Mouse (Mus musculus) ovary, adult 18-20 months (tissue): ENCODE results near the gene Tnpo2.

Experiments used
- DNase-seq: peaks from one replicate; pipeline ENCODE4 v3.0.0; 2022; ENCODE audit warnings: low spot score, mixed read lengths

Tnpo2 gene

DNA sequence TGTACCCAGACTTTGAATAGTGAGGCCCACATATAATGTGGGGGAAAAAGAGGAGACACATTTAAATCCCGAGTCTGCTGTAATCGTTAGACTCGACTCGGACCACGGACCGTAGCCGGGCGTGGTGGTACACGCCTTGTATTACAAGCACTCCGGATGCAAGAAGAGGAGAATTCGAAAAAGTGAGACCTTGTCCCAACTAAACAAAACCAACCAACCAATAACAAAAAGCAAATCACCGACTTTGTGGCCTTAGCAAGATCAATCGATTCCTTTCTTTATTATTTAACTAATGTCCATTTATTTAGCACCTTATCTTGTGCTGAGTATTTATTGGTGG is 9.2 kb upstream of the Tnpo2 start:
- no peak for DNase-seq

GRCm38 (mm10) chr8:85027922-85028321 is 8.8 kb upstream of the Tnpo2 start:
- DNase-seq, result no peak

DNA sequence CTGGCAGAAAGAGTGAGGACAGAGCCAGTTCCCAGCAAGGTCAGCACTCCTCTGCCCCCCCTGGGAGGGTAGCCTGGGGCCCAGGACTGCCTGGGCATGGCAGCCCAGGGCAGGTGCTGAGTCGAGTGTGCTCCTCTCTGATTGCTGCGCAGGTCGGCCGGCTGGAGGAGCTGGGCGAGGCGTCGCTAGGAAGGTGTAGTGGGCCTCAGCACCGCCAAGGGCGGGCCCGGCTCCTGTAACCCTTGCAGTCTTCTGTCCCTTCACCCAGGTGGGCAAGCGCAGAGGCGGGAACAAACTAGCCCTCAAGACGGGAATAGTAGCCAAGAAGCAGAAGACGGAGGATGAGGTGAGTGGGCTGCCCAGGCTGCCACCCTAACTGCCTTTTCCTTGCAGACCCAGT is 7.4 kb upstream of the Tnpo2 start:
- no peak for DNase-seq

- DNase-seq, result no peak
Observed at GRCm38 (mm10) chr8:85032622-85033311, 3.9 kb upstream of the Tnpo2 start.

GRCm38 (mm10) chr8:85033867-85034266 is 2.8 kb upstream of the Tnpo2 start:
- no peak for DNase-seq

DNA sequence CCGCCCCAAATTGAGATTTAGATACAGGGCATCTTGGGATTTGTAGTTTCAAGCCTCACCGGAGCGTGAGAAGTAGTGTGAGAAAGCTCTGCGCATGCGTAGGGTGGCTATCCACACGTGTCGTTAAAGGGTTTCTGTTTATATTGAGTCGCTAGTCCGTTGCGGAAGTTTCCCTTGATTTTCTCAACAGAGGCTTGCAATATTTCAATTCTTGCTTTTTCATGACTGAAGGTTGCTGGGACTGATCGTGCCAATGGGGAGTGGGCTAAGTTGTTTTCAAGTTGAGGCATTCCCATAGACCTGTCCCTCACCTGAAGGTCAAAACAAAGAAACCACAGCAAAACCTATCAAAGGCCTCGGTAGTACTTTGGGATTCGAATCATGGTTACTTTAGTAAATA is 2.0 kb upstream of the Tnpo2 start:
- DNase-seq, result peak; percentile 66

DNA sequence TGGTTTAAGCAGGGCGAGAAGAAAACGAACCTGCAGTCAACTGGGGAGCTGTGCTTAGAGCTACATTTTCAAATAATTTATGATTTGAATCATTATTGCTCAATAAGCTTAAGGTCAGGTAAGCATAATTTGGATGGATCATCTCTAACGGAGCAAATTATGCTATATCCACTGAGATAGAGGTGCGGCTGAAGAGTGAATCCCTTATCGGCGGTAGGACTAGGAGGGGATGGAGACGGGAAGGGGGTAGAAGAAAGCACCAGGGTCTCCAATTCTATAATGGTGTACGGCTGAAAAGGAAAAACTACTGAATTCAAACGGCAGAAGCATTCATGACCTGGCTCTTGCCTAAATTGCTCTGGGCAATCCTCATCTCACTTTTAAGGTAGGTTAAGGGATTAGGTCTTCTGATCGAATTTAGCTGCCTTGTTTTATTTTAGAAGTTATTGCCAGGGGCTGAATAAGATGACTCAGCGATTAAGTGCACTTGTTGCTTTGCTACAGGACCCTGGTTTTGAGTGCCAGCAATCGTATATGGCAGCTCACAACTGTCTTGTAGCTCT is 1.5 kb upstream of the Tnpo2 start:
- DNase-seq, result no peak

DNA sequence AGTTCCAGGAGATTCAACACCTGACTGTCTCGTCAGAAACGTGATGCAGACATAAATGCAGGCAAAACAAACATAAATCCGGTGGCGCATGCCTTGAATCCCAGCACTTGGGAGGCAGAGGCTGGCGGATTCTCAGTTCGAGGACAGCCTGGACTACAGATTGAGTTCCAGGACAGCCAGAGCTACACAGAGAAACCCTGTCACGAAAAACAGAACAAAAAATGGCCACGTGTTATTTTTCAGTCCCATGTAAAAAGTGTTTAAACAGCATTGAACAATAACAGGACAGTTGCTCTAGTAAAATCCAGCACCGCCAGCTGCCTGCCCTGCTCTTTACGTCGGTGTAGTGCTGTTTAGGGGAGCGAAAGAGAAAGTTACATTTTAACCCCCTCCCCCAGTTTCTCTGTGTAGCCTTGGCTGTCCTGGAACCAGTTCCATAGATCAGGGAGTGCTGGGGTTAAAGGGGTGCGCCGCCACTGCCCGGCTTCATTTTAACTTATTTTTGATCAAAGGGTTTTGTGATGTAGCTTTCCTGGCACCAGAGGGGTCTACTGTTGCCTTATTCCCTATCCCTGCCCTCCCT is 896 bp upstream of the Tnpo2 start:
- no peak for DNase-seq

- no peak for DNase-seq
Observed at GRCm38 (mm10) chr8:85036381-85036717, 366 bp upstream of the Tnpo2 start.

GRCm38 (mm10) chr8:85037366-85037680 is 608 bp downstream of the Tnpo2 start:
- DNase-seq, result no peak

DNA sequence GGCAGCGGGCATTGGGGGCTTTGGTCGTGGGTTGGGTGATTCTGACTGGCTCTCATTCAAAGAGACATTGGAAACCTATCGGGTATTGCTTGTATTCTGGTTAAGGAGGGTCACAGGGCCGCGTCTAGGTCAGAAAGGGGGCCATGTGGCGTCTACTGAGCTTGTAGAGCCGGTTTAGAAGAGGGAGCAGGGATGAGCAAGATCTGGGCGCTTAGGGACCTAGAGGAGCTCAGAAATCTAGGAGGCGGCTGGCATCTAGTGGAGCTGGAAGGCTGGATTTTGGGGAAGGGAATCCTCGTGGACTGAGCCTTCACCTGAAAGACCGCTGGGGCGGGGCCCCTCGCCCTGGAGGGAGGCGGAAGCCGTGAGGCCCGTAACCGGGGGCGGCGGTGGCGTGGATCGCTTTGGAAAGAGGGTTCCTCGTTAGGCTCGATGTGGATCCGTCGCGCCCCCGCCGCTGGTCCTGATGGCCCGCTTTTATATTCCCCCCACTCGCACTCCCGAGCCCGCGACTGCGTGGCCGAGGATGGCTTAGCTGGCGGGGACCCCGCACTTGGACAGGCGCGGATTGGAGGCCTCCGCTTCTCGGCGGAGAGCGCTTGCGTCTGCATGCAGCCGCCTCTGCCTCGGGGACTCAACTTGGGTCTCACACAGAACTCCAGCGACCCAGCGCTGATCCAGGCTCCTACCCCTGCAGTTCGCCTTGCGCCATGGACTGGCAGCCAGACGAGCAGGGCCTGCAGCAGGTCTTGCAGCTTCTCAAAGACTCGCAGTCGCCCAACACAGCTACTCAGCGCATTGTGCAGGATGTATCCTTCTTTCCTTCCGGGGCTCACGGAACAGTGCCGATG is 1.2 kb downstream of the Tnpo2 start:
- no peak for DNase-seq

DNA sequence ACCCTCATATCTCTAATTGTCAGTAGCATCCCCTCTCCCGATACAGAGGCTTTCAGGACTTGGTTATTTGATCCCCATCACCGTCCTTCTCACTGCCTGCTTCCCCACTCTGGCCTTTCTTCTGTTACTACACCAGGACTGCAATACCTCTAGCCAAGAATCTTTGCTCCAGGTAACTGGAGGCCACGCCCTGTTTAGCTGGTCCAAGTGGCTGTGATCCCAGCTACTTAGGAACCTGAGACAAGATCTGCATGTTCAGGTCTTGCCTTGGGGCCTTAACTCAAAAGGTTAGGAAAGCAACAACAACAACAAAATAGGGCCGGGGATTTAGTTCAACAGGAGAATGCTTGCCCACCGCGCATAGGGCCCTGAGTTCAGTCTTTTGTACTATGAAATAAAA is 6.9 kb downstream of the Tnpo2 start:
- no peak for DNase-seq

- DNase-seq, result no peak
Observed at GRCm38 (mm10) chr8:85057367-85057766, 20.7 kb downstream of the Tnpo2 start.

DNA sequence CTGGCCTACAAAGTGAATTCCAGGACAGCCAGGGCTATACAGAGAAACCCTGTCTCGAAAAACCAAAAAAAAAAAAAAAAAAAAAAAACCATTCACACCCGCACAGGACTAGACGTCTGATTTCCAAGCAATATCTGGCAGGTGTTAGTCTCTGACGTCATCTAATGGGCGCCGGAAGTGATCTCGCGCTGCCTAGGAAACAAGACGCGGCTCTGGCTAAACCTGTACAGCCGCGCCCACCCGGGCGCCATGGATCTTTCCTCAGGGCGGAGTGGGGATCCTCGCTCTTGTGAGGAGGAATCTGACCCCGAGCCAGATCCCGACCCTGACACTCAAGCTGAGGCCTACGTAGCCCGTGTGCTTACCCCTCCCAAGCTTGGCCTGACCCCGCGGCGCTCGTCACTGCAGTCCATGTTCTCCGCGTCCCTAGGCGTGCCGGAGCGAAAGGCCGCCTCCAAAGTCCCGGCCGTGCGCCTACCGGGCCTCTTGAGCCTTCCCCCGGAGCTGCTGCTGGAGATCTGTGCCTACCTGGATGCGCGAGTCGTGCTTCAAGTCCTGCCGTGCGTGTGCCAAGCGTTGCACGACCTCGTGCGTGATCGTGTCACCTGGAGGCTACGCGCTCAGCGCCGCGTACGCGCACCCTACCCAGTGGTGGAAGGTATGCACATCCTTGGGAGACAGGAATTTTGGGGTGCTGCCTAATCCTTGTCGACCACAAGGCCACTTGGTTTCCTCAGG is 23.3 kb downstream of the Tnpo2 start, which contains the start of gene Fbxw9:
Fbxw9 (plus strand) TSS at position 177 of the 738 bp plus-strand sequence.
- peak; percentile 75 for DNase-seq

- no peak for DNase-seq
Observed at GRCm38 (mm10) chr8:85062603-85063002, 25.9 kb downstream of the Tnpo2 start.

- no peak for DNase-seq
Observed at GRCm38 (mm10) chr8:85065213-85065612, 28.5 kb downstream of the Tnpo2 start.

- DNase-seq, result no peak
Observed at GRCm38 (mm10) chr8:85067155-85067554, 30.4 kb downstream of the Tnpo2 start.

GRCm38 (mm10) chr8:85067982-85068381 is 31.3 kb downstream of the Tnpo2 start, which contains the start of gene Gm5741:
Gene Gm5741 (minus strand): TSS chr8:85067982.
- DNase-seq, result no peak

DNA sequence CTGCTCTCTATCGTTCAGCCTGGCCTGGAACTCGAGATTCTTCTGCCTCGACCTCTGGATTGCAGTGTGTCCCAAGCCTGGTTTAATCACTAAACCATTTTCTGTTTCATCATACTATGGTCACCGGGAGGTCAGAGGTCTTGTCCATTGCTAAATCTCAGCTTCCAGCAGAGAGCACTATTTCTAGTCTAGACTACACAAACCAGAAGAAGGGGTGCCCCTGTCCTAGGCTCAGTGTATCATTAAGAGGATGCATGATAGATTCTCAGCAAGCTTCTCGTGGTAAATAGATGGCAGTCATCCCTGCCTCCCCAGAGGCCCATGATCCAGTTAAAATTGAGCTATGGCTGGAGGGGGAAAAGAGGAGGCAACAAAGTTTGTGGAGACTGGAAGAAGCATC is 34.3 kb downstream of the Tnpo2 start:
- DNase-seq, result no peak

DNA sequence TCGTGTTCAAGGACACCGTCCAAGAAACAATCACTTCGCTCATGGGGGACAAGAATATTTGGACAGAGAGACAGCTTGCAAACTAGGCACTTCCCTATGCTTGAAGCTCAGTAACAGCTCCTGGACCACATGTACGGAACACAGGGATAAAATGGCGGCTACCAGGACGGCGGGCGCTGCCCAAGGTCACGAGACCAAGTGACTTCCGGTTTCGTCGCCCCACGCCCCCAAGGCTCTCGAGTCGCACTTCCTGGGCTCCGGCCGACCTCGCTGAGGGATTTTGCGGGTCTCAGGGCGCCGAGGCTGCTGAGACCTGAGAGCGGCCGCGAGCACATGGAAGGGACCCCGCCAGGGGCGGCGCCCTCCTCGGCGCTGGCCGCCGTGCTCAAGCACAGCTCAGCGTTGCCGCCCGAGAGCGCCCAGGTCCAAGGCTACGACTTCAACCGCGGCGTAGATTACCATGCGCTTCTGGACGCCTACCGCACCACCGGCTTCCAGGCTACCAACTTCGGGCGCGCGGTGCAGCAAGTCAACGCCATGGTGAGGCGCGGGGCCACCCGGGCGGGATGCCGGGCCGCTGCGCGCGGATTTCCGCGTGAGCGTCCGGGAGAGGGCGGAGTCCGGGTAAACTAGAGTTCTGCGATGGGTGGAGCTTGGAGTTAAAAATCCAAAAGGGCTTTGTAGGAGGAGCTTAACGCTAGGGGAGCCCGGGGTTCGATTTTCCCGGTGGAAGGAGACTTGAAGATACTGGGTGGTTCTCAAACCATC is 35.0 kb downstream of the Tnpo2 start, which contains the start of gene Dhps:
Dhps (plus strand) TSS at position 244 of the 768 bp plus-strand sequence.
- peak; percentile 84 for DNase-seq

- DNase-seq, result no peak
Observed at GRCm38 (mm10) chr8:85072364-85072929, 35.7 kb downstream of the Tnpo2 start.
